Mouse (Mus musculus) frontal cortex, adult 2 months (tissue): Measurements from ENCODE around the gene Il10rb. TPM values are rescaled to one million over a fixed set of nuclear protein-coding genes. Genes with fewer than 3 reads are reported as not detected.
"Not testable (repeated sequence)": the region's sequence is repeated elsewhere in the genome, so short reads cannot be mapped to it uniquely, and the experiment has no call there.

Experiments used
- DNase-seq, 2 experiments: peaks; one replicate each; pipeline ENCODE4 v3.0.0; 2022; ENCODE audit warnings: low spot score in 1 of 2; ENCODE audit errors: extremely low spot score in 1 of 2
- polyA plus RNA-seq: library from polyadenylated mRNA; depleted of rRNA; stranded (reverse); fragments of >200 nt; gene quantifications from 2 replicates; pipeline ENCODE4 v1.2.3, GENCODE M21; 2012

Il10rb gene
- polyA plus RNA-seq, 1 experiment = 14.8 TPM

GRCm38 (mm10) chr16:91415391-91416189 lies 9.6 kb downstream of the Il10rb start:
- DNase-seq = no peak

DNA sequence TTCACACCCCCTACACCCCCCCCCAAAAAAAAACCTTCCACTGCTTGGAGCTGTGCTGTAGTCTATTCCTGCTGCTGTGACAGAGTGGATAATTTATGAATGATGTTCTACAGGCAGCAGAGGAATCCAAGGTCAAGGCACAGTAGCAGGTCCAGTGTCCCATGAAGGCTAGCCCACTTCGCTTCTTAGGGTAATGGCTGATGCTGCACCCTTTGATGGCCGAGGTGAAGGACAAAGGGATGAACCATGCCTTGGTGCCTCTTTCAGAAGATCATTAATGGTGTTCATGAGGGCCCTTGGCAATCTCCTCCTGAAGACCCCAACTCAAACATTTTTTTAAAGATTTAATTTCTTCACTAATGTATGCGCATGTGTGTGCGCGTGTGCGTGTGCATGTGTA lies 10.4 kb downstream of the Il10rb start:
- no peak for DNase-seq

DNA sequence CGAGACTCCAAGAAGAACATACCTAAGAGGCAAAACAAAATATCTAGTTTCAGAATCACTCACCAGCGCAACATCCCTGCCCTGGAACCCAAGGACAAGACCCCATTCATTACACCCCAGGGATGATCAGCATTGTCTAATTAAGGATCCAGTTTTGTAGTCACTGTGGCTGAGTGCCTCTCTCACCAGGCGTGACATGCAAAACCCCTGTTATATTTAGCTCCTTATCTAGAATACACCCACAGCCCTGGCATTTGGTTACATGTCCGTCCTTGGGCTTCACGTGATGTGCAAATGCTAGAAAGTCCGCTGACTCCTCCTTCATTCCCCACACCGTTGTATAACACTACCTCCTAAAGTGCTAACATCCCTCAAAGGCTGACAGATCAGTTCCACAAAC lies 11.0 kb downstream of the Il10rb start:
- DNase-seq = no peak

- DNase-seq = no peak
Measured at GRCm38 (mm10) chr16:91418531-91418930, 12.6 kb downstream of the Il10rb start.

GRCm38 (mm10) chr16:91425816-91426215 lies 19.9 kb downstream of the Il10rb start:
- DNase-seq = no peak

DNA sequence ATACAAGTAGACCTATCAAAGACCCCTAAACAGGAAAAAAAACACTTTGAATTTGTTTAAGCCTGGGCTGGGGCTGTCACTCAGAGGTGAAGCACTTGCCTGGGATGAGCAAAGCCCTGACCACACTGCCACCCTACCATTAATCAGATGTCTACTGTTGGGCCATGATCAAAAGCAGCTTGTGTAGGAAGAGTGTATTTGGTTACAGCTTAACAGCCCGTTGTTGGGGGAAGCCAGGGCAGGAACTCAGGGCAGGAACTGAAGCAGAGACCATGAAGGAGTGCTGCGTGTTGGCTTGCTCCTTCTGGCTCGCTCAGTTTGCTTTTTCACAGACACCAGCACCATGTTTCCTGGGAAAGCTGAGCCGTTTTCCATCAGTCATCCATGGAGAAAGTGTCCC lies 20.6 kb downstream of the Il10rb start:
- DNase-seq = no peak

GRCm38 (mm10) chr16:91427461-91427860 lies 21.5 kb downstream of the Il10rb start:
- no peak for DNase-seq

- no peak for DNase-seq
Measured at GRCm38 (mm10) chr16:91428259-91428865, 22.4 kb downstream of the Il10rb start.

GRCm38 (mm10) chr16:91432720-91433328 lies 26.9 kb downstream of the Il10rb start:
- DNase-seq = no peak

DNA sequence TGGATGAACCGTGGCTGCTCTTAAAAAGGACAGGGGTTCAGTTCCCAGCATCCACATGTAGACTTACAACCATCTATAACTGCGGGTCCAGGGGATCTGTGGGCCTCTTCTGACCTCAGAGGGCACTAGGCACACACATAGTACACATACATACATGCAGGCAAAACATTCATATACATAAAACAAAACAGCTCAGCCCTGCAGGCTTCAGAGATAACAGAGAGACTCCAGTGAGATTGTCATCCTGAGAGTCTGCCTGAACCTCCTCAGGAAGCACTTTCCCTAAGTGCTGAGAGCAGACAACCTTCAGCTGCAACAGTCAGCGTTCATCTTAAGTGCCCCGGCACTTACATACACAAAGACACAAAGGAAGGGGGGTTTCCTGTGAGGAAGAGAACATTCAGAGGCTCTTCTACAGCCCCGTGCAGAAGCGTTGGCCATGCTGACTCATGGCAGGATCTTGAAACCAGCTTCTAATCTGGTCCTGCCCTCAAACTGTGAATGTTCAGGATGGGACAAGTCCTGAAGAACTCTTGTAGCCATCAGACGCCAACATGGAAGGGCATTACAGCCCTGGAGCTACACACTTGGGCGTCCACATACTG lies 27.5 kb downstream of the Il10rb start:
- no peak for DNase-seq

DNA sequence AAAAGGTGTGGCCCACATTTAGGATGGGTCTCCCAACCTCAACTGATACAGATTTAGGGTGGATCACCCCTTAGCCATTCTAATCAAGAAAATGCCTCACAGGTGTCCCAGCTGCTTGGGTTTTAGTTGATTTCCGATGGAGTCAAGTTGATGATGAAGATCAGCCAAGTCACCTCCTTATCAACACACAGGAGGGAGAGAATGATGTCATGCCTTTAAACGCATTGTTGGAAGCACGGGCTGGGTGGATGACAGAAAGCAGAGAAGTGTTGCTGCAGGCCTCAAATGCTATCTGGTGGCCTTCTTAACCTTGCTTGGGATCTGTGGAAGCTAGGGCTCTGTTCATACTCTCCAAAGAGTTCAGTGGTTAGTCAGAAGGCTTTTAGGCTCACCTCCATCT lies 28.2 kb downstream of the Il10rb start:
- no peak for DNase-seq

GRCm38 (mm10) chr16:91438081-91438480 lies 32.1 kb downstream of the Il10rb start:
- DNase-seq = no peak

GRCm38 (mm10) chr16:91438599-91438998 lies 32.6 kb downstream of the Il10rb start:
- DNase-seq = not testable (repeated sequence)

DNA sequence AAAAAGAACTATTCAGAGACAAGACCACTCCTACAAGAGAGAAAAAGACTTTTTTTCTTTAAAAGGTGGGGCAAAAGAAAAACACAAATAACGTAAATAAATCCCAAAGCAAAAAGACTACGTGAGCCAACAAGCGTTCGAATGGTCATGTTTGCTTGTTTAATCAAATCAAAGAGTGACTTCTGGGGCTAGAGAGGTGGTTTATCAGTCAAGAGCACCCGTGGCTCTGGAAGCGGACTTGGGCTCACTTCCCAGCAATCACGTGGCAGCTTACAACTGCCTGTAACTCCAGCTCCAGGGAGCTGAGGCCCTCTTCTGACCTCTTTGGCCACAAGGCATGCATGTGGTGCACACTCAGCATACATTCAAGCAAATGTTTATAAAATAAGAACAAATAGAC lies 35.4 kb downstream of the Il10rb start:
- DNase-seq = peak in 1 of 2 experiments; percentile 9

- DNase-seq = no peak
Measured at GRCm38 (mm10) chr16:91441811-91442240, 35.9 kb downstream of the Il10rb start.

DNA sequence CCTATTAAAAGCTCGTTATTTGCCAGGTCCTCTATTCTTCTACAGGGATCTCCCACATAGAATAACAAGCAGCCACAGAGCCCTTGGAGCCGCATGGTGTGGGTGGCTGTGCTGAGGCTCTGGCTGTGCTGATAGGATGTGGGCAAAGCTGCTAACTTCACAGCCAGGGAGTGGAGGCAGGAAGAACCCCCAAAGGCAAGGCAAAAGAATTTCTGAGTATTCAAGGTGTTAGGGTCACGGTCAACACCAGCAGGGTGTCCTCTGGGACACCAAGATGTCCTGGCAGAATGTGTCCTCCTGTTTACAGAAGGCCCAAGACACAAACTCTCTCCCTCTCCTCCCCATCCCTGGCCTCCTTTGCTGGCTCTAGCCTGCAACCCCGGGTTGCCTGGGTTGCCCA lies 36.5 kb downstream of the Il10rb start:
- DNase-seq = peak in 1 of 2 experiments; percentile 51

DNA sequence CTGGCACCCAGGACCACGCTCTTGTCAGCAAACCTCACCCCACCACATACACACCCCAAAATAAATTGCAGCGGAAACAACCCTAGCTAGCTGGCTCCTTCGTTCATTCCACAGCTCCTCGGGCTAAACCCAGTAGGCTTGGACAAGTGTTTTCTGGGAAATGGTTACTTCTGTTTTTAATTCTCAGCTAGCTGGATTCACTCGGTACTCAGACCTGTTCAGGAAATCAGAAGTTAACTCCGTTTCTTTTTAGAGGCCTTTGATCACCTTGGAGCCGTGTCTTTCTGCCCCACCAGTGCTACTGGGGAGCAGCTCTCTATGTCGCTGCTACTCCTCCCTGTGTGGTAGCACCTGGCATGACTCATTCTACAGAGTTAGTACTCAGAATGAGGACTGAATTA lies 37.2 kb downstream of the Il10rb start:
- peak in 1 of 2 experiments; percentile 16 for DNase-seq

- no peak for DNase-seq
Measured at GRCm38 (mm10) chr16:91444847-91445246, 38.9 kb downstream of the Il10rb start.

- no peak for DNase-seq
Measured at GRCm38 (mm10) chr16:91445566-91445965, 39.6 kb downstream of the Il10rb start.

DNA sequence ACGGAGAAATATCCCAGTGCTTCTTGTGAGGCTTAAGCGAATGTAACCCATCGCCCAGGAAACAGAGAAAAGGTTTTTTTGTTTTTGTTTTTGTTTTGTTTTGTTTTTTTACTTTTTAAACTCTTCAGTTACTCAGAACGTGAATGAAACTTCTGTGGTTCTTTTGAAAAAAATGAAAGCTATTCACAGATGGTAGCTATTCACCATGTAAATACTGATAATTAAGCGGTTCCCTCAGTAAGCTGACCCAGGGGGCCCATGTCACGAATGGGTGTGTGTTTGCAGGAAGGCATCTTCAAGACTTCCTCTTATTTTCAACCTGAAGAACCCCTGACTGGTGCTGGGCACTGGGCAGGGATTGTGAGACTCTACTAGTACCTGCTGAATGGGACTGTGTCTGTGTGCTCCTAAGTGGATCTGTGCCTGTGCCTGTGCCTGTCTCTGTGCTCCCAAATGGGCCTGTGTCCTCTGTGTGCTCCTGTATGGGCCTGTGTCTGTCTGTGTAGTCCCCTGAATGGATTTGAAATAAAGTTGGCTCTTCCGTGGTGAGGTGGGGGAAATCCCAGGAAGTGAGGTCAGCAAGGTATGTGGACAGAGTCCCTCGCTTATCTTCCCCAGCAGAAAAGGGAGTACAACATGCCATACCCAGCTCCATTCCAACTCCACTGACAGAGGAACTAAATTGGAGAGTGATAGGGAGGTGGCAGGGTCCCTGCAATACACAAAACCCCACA lies 41.0 kb downstream of the Il10rb start:
- DNase-seq = no peak

- DNase-seq = no peak
Measured at GRCm38 (mm10) chr16:91447512-91447900, 41.5 kb downstream of the Il10rb start.
